Mouse (Mus musculus): ENCODE results near the gene Zc2hc1c. TPM values are rescaled to one million over a fixed set of nuclear protein-coding genes. Genes with fewer than 3 reads are reported as not detected.
A peak's percentile ranks its signal among the peaks of the same experiment; 100 is the strongest.

Gene Zc2hc1c
- total and polyA plus RNA-seq, 3 experiments = 0.04 to 0.39 TPM; not detected in 1

DNA sequence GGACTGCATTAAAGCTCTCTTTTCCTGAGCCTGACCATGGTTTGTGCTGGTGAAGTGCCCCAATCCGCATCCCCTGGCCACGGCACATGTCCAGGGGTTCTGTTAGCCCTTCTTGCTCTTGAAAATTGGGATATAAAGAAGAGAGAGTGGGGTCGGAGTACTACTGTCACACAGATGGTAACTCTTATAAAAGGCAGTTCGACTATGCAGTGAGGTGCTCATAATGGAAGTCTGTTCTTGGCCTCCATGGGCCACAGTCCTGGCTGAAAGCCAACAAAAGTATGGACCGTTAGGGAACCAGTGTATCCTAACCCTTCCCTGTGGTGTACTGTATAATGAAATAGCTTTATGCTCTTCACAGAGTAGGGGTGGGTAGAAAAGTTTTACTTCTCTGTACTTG is 8.5 kb downstream of the Zc2hc1c start:
- no peak overlapping the region for H3K4me3 ChIP-seq (ENCODE audit: control insufficient read depth in 1 of 2, insufficient read depth in 1 of 2, low read depth in 2 of 2, low read length in 2 of 2)
- DNase-seq (ENCODE audit: low read depth, low spot score) = no peak
- no peak for TF ChIP-seq MAZ (IDR thresholded peaks at IDR 0.05; ENCODE audit: low read depth, low read length)
- TF ChIP-seq USF1 (IDR thresholded peaks at IDR 0.05; ENCODE audit: low read depth, low read length) = no peak
- no peak for TF ChIP-seq ZKSCAN1 (IDR thresholded peaks at IDR 0.05; ENCODE audit: low read depth, low read length)
- TF ChIP-seq USF2 (IDR thresholded peaks at IDR 0.05; ENCODE audit: borderline replicate concordance in 1 of 2, insufficient read depth in 1 of 2, low read depth in 1 of 2, low read length in 2 of 2) = no peak
- TF ChIP-seq MEF2A (IDR thresholded peaks at IDR 0.05; ENCODE audit: extremely low read depth, insufficient replicate concordance, low read depth, low read length, poor library complexity, severe bottlenecking) = no peak
- no peak for TF ChIP-seq CHD1 (IDR thresholded peaks at IDR 0.05; ENCODE audit: low read depth, low read length)
- no peak for TF ChIP-seq ELF1 (IDR thresholded peaks at IDR 0.05; ENCODE audit: low read depth, low read length)
- H3K27ac ChIP-seq (ENCODE audit: control insufficient read depth, low read depth, low read length) = no peak overlapping the region
- H3K36me3 ChIP-seq (ENCODE audit: control insufficient read depth in 1 of 2, insufficient read depth in 2 of 2, low read length in 2 of 2) = peaks cover 0 to 4% of the 10 kb centered on the region in 2 experiments; a peak in 1 of 4 replicates
- no peaks in the 10 kb centered on the region for H3K9me3 ChIP-seq (replicated peaks; ENCODE audit: insufficient read depth, low read length)
- no peaks in the 10 kb centered on the region for H3K27me3 ChIP-seq (ENCODE audit: control insufficient read depth in 1 of 2, insufficient read depth in 2 of 2, low read length in 2 of 2)
- no peak overlapping the region for H3K9ac ChIP-seq (ENCODE audit: control insufficient read depth, low read depth, low read length, poor library complexity, severe bottlenecking)
- H3K4me1 ChIP-seq (ENCODE audit: control insufficient read depth in 1 of 2, insufficient read depth in 2 of 2, low read length in 2 of 2) = peaks cover 2% of the 10 kb centered on the region in 2 experiments; a peak in 3 of 4 replicates
- no peaks in the 10 kb centered on the region for H3K79me2 ChIP-seq (ENCODE audit: control insufficient read depth, insufficient read depth, low read length, poor library complexity)

DNA sequence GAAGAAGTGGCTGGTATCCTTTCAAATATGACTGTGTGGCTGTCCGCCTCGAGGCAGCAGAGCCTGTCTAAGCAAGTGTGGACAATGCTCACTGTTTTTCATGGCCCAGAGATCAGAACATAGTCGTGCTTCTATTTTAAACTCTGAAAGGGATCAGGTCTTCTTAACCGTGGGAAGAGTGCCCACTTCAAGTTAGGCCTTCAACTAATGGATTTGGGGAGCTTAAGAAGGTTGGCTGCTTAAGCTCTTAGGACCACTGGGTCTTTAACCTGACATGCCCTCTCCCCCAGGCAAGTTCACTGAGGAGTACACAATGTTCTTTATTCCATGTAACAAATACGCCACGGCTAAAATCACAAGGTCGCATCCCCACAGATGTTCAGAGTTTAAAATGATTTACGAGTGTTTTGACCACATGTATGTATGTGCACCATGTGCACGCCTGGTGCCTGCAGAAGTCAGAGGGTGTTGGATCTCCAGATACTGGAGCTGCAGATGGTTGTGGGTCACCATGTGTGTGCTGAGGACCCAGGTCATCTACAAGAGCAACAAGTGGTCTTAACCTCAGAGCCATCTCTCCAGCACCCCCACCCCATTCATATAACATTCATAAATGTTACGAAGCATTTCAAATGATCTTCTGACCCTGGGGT is 9.1 kb downstream of the Zc2hc1c start:
- Histone ChIP-seq H3K9ac (ENCODE audit: control insufficient read depth, low read depth, low read length, poor library complexity, severe bottlenecking) (no peak overlapping the region), H3K4me3 (ENCODE audit: control insufficient read depth in 1 of 2, insufficient read depth in 1 of 2, low read depth in 2 of 2, low read length in 2 of 2) (no peak overlapping the region), H3K9me3 (replicated peaks; ENCODE audit: insufficient read depth, low read length) (no peaks in the 10 kb centered on the region), H3K79me2 (ENCODE audit: control insufficient read depth, insufficient read depth, low read length, poor library complexity) (no peaks in the 10 kb centered on the region), H3K27ac (ENCODE audit: control insufficient read depth, low read depth, low read length) (no peak overlapping the region), H3K4me1 (ENCODE audit: control insufficient read depth in 1 of 2, insufficient read depth in 2 of 2, low read length in 2 of 2) (no peaks in the 10 kb centered on the region), H3K27me3 (ENCODE audit: control insufficient read depth in 1 of 2, insufficient read depth in 2 of 2, low read length in 2 of 2) (no peaks in the 10 kb centered on the region), H3K36me3 (ENCODE audit: control insufficient read depth in 1 of 2, insufficient read depth in 2 of 2, low read length in 2 of 2) (no peaks in the 10 kb centered on the region)
- DNase-seq (ENCODE audit: low read depth, low spot score) = no peak
- TF ChIP-seq MAX (IDR thresholded peaks at IDR 0.05; ENCODE audit: low read length) (0 out of 2 replicates have a peak, but pooled peaks have one; percentile 24), CHD1 (IDR thresholded peaks at IDR 0.05; ENCODE audit: low read depth, low read length) (no peak)

DNA sequence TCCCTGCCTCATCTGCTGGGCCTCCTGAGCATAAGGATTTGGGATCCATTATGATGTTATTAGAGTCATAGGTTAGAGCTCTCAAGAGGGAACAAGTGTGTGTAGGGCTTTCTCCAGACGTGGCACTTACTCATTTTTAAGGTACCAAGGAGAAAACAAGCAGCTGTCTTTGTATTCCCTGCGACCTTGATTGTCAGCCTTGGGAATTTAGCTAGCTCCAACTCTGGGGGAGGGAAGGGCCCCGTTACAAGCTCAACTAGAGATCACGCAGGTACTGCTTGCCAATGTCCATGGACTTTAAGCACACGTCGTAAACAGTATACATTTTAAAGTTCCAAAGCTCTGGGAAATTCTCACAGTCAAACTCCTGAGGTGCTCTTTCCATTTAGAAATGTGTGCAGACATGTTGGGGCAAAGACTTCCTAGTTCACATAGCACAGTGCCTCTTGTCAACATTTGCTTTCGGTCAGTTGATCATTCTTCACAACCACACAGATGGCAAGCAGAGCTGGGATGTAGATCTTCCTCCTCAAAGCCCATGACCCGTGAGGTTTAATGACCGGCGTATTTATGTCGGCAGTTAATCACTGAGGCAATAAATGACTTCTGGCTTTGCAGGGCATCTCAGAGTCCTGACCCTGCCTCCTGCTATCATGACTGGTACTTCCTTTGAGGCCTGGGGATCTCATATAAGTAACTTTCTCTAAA is 9.9 kb downstream of the Zc2hc1c start:
- Histone ChIP-seq H3K4me3 (ENCODE audit: control insufficient read depth in 1 of 2, insufficient read depth in 1 of 2, low read depth in 2 of 2, low read length in 2 of 2) (no peak overlapping the region), H3K9ac (ENCODE audit: control insufficient read depth, low read depth, low read length, poor library complexity, severe bottlenecking) (no peak overlapping the region), H3K4me1 (ENCODE audit: control insufficient read depth in 1 of 2, insufficient read depth in 2 of 2, low read length in 2 of 2) (no peaks in the 10 kb centered on the region), H3K79me2 (ENCODE audit: control insufficient read depth, insufficient read depth, low read length, poor library complexity) (no peaks in the 10 kb centered on the region), H3K36me3 (ENCODE audit: control insufficient read depth in 1 of 2, insufficient read depth in 2 of 2, low read length in 2 of 2) (no peaks in the 10 kb centered on the region; a peak in 1 of 4 replicates), H3K27me3 (ENCODE audit: control insufficient read depth in 1 of 2, insufficient read depth in 2 of 2, low read length in 2 of 2) (no peaks in the 10 kb centered on the region), H3K27ac (ENCODE audit: control insufficient read depth, low read depth, low read length) (no peak overlapping the region), H3K9me3 (replicated peaks; ENCODE audit: insufficient read depth, low read length) (no peaks in the 10 kb centered on the region)
- TF ChIP-seq JUND (IDR thresholded peaks at IDR 0.05; ENCODE audit: low read depth, low read length) (no peak), ELF1 (IDR thresholded peaks at IDR 0.05; ENCODE audit: low read depth, low read length) (no peak), HCFC1 (IDR thresholded peaks at IDR 0.05; ENCODE audit: low read depth, low read length) (no peak)
- no peak for DNase-seq (ENCODE audit: low read depth, low spot score)
